Mouse (Mus musculus) monocyte, adult 5-6 weeks (primary cell): ENCODE measurements around the gene Cep170b. TPM values are rescaled to one million over a fixed set of nuclear protein-coding genes. Genes with fewer than 3 reads are reported as not detected.

Experiments used
- ATAC-seq: fragments of 153-309, 156-312 bp; replicated peaks from 2 replicates; pipeline ENCODE4 v1.8.0; 2017; ENCODE audit warnings: mild to moderate bottlenecking; ENCODE audit not compliant: low TSS enrichment, insufficient number of reproducible peaks, severe bottlenecking, poor library complexity, low FRiP score
- total RNA-seq: library from RNA; stranded (forward); fragments of 200-1000, 200-491, 200-594 nt; gene quantifications from 3 replicates; pipeline ENCODE4 v1.2.3, GENCODE M21; 2017

Cep170b gene
- 0.29 to 0.43 TPM in 2 of 3 replicates, not detected in the other for total RNA-seq

DNA sequence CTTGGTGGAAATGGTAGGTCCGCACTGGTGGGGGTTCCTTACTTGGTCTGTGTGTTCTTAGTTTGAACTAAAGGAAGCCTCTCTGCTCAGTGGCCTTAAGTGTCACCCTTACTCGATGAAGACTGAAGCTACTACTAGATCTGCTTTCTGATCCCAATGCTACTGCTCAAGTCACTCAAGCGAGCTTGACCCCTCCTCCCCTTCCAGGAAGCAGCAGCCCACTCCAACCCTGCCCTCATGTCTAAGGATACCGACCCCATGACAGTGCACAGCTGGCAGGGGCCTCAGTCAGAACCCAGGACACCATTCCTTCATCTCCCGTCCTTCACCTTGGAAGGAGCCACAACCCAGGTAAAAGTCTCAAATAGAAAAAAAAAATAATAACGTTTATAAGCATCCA lies at the start of gene Cep170b:
Cep170b (plus strand) TSS at position 240 of the 400 bp plus-strand sequence.
- no peak for ATAC-seq

DNA sequence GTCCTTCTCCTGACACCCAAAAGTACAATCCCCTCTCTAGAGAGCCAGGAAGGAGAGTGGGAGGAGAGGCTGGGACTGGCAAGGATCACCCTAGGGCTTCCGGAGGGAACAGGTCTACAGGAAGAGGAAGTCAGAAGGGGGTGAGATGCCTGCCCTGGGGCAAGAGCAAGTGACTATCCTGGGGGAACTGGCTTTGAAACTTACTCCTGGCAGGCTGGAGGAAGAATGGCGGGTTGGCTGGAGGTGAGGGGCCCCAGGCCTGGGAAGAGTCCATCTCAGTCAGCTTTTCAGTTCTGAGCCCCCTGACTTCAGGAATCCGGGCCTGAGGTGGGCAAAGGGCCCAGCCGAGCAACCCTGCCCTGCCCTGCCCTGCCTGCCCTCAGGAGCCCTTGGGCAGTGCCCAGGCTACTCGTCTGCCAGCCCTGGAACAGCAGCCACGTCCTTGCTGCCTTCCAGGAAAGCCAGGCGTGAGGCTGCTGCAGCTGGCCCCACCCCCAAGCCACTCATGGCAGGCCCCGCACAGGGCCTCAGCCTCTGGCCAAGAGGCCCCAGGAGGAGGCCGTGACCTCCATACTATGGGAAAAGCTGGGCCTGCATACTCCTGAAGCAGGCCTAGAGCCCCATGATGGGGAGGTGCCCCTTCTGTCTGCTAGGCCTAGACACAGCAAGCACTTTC lies 49.4 kb upstream of the Cep170b start:
- ATAC-seq: no peak

DNA sequence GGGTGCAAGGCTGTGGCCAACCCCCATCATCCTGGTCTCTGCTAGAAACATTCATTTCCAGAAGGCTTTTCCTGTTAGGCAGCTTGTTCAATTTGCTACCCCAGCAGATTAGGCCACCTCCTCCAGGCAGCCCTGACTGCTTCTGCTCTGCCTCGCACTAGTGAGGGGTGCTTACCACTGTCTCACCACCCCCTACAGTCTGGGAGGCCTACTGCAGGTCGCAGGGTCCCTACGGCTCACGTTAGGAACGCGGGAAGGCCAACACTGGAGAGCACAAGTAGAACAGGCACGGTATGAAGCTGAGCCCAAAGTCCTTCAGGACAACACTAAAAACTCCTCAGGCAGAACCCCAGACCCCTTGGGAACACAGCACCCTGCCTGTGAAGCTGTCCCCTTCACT lies 48.4 kb upstream of the Cep170b start:
- ATAC-seq: no peak

DNA sequence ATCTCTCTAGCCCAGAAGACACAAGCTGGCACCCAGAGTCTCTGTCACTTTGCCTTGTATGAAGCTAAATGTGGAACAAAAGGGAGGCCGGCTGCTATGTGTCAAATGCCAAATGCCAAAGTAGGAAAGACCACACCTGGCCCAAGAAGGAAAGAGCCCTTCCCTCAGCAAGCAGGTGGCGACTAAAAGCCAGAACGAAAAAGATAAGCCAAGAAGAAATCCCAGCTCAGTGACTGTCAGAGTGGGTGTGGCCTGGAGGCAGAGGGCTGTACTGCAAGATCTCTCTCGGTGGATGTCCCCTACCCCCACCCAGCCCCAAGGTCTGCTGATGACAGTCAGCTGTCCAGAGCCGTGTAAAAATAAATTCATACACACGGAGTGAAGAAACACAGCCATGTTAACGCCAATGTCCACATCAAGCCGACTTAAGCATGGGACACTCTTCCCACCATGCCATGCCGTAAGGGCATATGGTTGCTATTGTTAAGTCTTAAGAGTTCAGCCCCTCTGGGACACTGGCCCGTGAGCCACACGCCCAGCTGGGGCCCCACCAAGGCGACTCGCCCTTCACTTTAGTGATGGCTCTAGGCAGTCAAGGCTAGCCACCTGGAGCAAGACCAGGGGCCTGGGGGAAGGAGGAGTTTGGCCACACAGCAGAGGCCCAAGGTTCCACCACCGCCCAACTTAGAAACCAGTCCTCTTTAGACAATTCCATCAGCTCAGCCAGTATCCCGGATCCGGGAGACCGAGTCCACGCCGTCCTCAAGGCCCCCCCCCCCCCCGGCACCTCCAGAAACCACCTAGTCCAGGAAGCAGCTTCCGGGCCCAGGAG lies 47.3 kb upstream of the Cep170b start:
- no peak for ATAC-seq

- ATAC-seq: no peak
Observed at GRCm38 (mm10) chr12:112673576-112674091, 46.6 kb upstream of the Cep170b start.

GRCm38 (mm10) chr12:112674132-112675011 lies 45.9 kb upstream of the Cep170b start, which contains the start of gene Akt1:
Gene Akt1 (minus strand): TSS chr12:112674884.
- ATAC-seq: peak; percentile 32

GRCm38 (mm10) chr12:112675245-112676035 lies 44.8 kb upstream of the Cep170b start:
- ATAC-seq: peak; percentile 59

DNA sequence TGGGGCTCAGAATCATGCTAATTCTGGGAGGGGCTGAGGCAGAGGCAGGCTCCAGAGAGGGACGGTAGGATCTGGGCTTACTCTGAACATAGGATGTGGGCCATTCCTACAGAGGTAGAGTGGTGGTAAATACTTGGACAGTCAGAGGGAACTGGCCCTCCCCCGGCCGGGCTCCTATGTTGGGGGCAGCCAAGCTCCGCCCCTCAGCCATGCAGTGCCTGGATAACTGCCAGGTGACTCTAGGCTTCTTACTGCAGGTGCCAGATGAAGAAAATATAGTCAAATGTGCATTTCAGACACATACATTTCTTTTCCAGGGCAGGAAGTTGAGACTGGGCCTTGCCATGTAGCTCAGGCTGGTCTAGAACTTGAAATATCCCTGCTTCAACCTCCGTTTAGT lies 43.2 kb upstream of the Cep170b start:
- ATAC-seq: no peak

GRCm38 (mm10) chr12:112677943-112678554 lies 42.2 kb upstream of the Cep170b start:
- ATAC-seq: no peak

DNA sequence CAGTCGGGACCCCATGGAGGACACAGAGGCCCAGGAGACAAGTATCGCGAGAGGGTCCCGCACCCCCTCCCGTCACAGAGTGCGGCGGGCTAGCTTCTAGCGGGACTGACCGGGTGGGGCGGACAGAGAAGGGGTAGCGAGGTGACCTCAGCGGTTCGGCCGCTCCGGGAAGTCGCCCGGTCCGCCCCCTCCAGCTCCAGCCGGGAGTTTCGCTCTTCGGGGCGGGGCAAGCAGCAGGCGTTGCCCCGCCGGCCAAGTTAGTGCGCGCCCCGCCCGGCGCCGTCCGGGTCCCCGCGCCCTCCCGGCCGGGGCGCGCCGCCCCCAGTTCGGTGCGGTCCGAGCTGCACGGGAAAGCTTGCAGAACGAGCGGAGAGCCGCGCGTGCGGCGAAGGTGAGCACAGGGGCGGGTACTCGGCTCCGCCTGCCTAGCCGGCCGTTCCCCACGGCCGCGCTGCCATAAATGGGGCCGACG lies 41.7 kb upstream of the Cep170b start, which contains the start of gene Zbtb42:
Zbtb42 (plus strand) TSS at position 274 of the 472 bp plus-strand sequence.
- no peak for ATAC-seq

DNA sequence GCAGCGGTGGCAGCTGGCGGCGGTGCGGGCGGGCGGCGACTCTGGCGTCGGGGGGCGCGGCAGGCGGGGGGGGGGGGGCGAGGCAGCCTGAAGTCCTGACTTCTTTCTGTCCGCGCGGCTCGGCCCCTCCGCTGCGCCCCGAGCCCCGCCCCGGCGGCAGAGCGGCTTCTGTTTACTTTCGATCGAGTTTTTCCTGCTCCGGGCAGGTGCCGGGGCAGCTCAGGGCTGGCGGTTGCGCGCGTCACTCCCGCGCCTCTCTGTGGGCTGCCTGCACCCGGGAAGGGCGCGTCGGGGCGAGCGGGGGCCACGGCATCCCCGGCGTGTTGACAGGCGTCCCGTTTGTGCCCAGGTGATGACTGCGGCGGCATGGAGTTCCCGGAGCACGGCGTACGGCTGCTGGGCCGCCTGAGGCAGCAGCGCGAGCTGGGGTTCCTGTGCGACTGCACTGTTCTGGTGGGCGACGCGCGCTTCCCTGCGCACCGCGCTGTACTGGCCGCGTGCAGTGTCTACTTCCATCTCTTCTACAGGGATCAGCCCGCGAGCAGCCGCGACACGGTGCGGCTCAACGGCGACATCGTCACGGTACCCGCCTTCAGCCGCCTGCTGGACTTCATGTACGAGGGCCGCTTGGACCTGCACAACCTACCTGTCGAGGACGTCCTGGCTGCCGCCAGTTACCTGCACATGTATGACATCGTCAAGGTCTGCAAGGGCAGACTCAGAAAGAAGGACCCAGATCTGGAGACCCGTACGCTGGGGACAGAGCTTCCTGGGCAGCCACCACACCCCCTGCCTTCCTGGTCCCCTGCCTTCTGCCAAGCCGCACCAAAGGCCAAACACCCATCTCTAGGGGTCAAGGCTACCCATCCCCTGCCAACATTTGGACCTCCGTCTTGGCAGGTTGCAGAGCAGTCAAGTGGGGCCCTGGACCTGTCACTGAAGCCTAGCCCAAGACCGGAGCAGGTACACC lies 40.9 kb upstream of the Cep170b start:
- ATAC-seq: no peak

GRCm38 (mm10) chr12:112683351-112683750 lies 36.9 kb upstream of the Cep170b start:
- no peak for ATAC-seq

- peak; percentile 86 for ATAC-seq
Observed at GRCm38 (mm10) chr12:112688458-112688857, 31.8 kb upstream of the Cep170b start.

GRCm38 (mm10) chr12:112693185-112694126 lies 26.8 kb upstream of the Cep170b start:
- peak; percentile 73 for ATAC-seq

GRCm38 (mm10) chr12:112694127-112694475 lies 26.2 kb upstream of the Cep170b start:
- no peak for ATAC-seq
